Mouse (Mus musculus): ENCODE data around the gene Pdpr. TPM values are rescaled to one million over a fixed set of nuclear protein-coding genes. Genes with fewer than 3 reads are reported as not detected.

Pdpr gene
- polyA plus RNA-seq, 1 experiment from 2014 or later, result 10.0 TPM

Other genes with a start within 250 kb of the Pdpr start
- 77.7 and 77.8 TPM in 2 replicates for gene Cog4, start 248.0 kb upstream of the Pdpr start, polyA plus RNA-seq (2015; fragmentation: Nextera tagmentation; extraction: Ambion mirVana)
- 125 and 127 TPM in 2 replicates for gene Sf3b3, start 247.8 kb upstream of the Pdpr start, polyA plus RNA-seq (2015; fragmentation: Nextera tagmentation; extraction: Ambion mirVana)
- 10.9 and 12.2 TPM in 2 replicates for gene Fuk, start 192.1 kb upstream of the Pdpr start, polyA plus RNA-seq (2015; fragmentation: Nextera tagmentation; extraction: Ambion mirVana)
- gene St3gal2, start 174.7 kb upstream of the Pdpr start, polyA plus RNA-seq (2015; fragmentation: Nextera tagmentation; extraction: Ambion mirVana), result 29.6 and 32.6 TPM in 2 replicates
- 12.4 and 15.9 TPM in 2 replicates for gene Ddx19a, start 96.8 kb upstream of the Pdpr start, polyA plus RNA-seq (2015; fragmentation: Nextera tagmentation; extraction: Ambion mirVana)
- gene Ddx19b, start 62.9 kb upstream of the Pdpr start, polyA plus RNA-seq (2015; fragmentation: Nextera tagmentation; extraction: Ambion mirVana), result 4.9 and 5.0 TPM in 2 replicates
- 48.0 and 48.4 TPM in 2 replicates for gene Aars, start 61.5 kb upstream of the Pdpr start, polyA plus RNA-seq (2015; fragmentation: Nextera tagmentation; extraction: Ambion mirVana)
- 8.2 and 9.7 TPM in 2 replicates for gene Exosc6, start 38.3 kb upstream of the Pdpr start, polyA plus RNA-seq (2015; fragmentation: Nextera tagmentation; extraction: Ambion mirVana)
- not detected in 2 replicates for gene Clec18a, start 2.2 kb upstream of the Pdpr start, polyA plus RNA-seq (2015; fragmentation: Nextera tagmentation; extraction: Ambion mirVana)
- 65.2 and 75.4 TPM in 2 replicates for gene Glg1, start 164.6 kb downstream of the Pdpr start, polyA plus RNA-seq (2015; fragmentation: Nextera tagmentation; extraction: Ambion mirVana)
- gene Rfwd3, start 205.6 kb downstream of the Pdpr start, polyA plus RNA-seq (2015; fragmentation: Nextera tagmentation; extraction: Ambion mirVana), result 39.1 and 39.8 TPM in 2 replicates
- gene Mlkl, start 243.5 kb downstream of the Pdpr start, polyA plus RNA-seq (2015; fragmentation: Nextera tagmentation; extraction: Ambion mirVana), result 1.5 and 1.6 TPM in 2 replicates

Measured in limb, embryonic 15.5 days (tissue).